Mouse (Mus musculus) retina, adult 2 months (tissue): ENCODE data around the gene Cdk2ap2.
"Not testable (repeated sequence)": the region's sequence is repeated elsewhere in the genome, so short reads cannot be mapped to it uniquely, and the experiment has no call there.

Experiments used
- DNase-seq: peaks from one replicate; pipeline ENCODE4 v3.0.0-alpha.2; 2012; ENCODE audit warnings: low read depth, low spot score

Gene Cdk2ap2

DNA sequence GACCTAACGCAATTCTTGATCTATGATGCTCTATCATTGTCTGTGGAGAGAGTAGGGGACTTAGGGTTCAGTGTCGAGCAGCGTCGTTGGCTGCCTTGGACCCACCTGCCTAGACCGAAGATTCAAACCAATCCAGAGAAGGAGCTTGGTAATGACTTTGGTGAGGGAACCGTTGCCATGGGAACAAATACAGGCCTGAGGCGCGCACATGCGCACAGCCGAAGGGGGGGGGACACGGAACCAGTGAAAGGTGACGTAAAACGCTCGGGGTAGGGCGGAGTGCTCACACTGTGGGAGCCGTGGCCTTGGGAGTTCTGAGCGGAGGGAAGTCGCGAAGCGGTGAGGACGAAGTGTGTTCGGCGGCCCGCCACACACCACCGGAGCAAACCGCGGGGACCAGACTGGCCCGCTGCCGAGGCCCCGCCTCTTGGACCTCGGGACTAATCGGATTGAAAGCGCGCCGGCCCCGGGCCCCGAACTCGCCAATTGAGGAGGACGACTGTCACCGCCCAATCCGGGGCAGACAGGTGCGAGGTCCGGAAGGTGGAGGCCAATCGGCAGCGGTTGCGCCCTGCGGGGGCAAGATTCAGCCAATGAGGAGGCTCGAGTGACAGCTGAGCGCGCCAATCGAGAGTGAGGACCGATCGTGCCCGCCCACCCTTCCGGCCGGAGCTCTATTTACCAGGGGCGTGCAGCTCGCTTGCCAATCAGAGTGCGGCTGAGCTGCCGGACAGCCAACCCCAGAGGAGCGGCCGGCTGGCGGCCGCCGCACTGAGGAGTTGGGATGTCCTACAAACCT is at the start of gene Cdk2ap2:
Gene Cdk2ap2 (plus strand): TSS at position 541 of the 799 bp plus-strand sequence.
- DNase-seq = peak; percentile 97

- peak; percentile 78 for DNase-seq
These were observed 49.1 kb upstream of the Cdk2ap2 start for GRCm38 (mm10) chr19:4047859-4048258.

DNA sequence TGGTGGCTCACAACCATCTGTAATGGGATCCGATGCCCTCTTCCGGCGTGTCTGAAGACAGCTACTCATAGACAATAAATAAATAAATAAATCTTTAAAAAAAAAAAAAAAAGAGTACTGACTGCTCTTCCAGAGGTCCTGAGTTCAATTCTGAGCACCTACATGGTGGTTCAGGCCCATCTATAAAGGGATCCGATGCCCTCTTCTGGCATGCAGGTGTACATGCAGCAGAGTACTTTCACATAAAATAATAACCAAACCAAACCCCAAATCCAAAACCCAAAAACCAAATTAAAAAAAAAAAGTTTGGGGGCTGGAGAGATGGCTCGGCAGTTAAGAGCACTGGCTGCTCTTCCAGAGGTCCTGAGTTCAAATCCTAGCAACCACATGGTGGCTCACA is 47.9 kb upstream of the Cdk2ap2 start:
- DNase-seq = not testable (repeated sequence)

GRCm38 (mm10) chr19:4051016-4051415 is 46.0 kb upstream of the Cdk2ap2 start:
- no peak for DNase-seq

DNA sequence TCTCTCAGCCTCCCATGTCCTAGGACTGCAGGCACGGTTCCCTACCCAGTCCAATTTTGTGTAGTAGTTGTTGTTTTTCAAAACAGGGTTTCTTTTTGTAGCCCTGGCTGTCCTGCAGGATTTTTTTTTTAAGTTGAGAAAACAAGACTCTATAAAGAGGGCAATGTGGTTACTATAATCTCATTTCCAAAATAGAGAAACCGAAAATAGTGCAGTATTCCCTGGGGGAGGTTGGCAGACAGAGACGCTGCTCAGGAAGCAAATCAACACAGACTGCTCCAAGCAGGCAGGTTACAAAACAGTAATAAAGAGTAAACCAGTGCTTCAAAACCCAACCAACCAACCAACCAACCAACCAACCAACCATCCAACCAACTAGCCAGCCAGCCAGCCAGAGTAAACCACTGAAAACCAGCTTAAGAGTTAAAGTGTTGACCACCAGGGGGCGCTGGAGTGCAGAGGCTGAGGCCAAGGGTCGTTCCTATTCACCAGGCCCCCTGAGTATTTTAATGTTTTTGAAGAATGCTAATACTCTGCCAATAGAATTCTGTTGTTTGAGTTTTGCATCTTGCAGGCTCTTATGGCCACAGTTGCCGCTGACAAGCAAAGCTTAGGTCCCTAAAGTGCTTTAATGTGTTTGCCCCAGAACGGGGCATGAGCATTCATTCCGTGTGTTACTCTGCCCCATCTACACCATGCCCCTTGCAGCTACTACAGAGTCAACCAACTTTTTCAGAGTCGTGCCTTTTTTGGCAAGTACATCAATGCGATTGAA is 45.1 kb upstream of the Cdk2ap2 start:
- no peak for DNase-seq

GRCm38 (mm10) chr19:4052516-4053030 is 44.4 kb upstream of the Cdk2ap2 start:
- DNase-seq = no peak

- no peak for DNase-seq
These were observed 42.4 kb upstream of the Cdk2ap2 start for GRCm38 (mm10) chr19:4054613-4055012.

- DNase-seq = no peak
These were observed 41.6 kb upstream of the Cdk2ap2 start for GRCm38 (mm10) chr19:4055216-4055946.

DNA sequence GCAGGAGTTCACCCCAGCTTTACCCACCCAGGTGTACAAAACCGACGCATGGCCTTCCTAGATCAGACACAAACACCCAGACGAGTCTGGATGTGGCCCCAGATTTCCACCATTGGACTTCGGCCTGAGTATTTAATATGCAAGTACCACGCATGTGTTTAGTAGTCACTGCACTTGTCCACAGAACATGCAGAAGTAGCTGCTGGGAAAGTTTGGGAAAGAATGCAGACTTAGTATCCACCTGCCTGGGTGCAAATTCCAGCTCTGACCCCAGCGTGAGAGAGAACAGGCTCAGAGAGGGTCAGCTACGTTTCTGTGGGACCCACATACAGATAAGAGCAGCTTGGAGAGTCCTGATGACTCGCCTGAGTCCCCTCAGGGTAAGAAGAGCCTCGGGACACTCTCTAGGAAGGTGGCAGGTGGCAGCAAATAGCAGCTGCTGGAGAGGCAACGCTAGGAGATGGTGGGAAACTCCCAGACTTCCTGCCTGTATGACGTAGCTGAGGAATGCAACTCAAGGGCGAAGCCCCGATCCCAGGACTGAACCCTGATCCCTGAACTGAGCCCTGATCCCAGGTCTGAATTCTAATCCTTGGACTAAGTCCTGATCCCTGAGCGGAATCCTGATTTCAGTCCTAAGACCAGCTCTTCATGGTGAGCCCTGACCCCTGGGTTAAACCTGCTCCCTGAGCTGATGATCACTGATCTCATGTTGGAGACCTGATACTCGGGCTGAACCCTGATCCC is 40.9 kb upstream of the Cdk2ap2 start:
- no peak for DNase-seq

DNA sequence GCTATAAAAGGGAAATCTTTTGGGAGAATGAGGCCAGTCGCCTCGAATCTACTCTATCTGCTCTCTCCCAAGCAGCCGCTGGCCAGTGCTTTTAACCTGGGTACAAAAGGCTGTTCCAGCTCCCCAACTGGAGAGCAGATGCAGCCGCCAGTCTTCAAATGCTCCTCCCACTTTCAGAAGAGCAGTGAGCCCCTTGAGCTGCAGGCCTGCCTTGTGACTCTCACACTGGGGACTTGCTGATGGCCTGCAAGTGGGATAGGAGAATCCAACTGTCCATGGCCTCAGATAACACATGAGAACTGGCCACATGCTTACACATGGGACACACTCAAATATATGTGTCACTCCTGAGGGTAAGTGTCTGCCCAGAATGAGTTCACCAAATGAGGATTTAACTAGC is 40.3 kb upstream of the Cdk2ap2 start:
- DNase-seq = no peak

GRCm38 (mm10) chr19:4057389-4057788 is 39.6 kb upstream of the Cdk2ap2 start:
- DNase-seq = no peak

DNA sequence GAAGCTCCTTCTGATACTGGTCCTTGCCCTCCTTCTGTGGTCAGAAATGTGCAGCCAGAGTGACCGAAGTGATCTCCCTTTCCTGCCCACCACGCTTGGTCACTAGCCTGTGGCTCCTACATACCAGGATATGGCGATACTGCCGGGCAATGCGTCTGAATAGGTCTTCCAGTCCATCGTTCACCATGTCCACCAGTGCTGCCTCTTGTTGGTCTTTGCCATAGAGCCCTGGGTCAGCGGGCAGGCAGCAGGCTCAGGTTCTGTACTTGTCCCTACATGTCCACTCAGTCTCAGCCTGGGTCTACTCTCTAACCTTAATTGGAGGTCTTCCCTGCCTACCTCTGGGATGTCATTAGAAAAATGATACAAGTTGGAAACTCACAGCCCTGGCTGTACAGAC is 39.0 kb upstream of the Cdk2ap2 start:
- DNase-seq = no peak

- DNase-seq = no peak
These were observed 38.4 kb upstream of the Cdk2ap2 start for GRCm38 (mm10) chr19:4058581-4058980.

- no peak for DNase-seq
These were observed 37.8 kb upstream of the Cdk2ap2 start, which contains the start of gene Gstp3 for GRCm38 (mm10) chr19:4059069-4059740. TSS of gene Gstp3 (minus strand) at chr19:4059569.

- not testable (repeated sequence) for DNase-seq
These were observed 36.7 kb upstream of the Cdk2ap2 start for GRCm38 (mm10) chr19:4060044-4060898.

DNA sequence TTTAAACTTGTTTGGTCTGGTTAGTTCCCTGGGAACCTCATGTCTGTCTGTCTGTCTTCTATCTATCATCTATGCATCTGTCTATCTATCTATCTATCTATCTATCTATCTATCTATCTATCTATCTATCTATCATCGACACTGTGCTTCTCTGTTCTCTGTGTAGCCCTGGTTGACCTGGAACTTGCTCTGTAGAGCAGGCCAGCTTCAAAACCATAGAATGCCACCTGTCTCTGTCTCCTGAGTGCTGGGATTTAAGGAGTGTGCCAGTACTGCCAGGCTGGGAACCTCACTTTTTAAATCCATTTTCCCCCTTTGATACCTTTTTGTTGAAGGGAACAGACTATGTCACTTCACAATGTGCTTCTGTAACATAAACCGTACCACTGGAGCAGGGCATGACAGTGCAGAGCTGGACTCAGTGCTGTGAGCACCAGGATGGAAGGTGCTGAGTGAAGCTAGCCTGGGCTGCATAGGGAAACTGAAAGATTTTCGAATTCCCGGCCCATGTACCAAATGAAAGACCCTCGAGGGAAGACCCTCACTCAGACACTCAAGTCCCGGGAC is 36.0 kb upstream of the Cdk2ap2 start:
- no peak for DNase-seq

DNA sequence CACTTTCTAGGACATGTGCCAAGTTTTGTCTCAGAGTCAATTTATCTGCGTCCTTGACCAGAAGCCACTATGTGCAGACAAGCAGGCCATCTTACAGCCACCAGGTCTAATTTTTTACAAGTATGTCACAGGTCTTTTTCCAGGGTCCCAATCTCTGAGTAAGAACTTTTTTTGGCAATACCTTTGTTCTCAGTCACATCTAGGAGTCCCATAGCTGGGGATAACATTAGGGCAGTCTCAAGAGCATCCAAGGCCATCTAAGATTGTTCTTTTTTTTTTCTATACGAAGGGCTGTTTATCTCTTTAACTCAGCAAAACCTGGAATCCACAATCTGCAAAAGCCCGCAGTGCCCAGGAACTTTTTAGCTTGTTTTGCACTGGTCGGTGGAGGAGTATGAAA is 33.6 kb upstream of the Cdk2ap2 start:
- not testable (repeated sequence) for DNase-seq

DNA sequence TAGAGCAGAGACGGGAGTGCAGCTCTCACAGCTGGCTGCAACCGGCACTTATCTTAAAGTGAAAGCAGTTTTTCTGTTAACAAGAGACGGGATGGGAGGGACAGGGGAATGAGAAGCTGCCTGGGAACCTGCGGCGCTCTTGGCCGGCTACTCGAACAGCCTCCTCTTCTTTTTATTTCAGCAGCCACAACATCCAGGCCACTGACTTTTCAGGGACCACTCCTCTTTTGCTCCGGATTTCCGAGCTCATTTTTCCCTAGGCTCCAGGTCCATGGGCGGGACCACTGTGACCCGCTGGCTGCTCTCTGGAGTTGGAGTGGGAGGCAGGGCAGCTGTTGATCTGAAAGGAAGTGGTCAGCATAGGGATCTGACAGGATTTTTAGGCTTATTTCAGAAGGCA is 32.5 kb upstream of the Cdk2ap2 start:
- DNase-seq = not testable (repeated sequence)

DNA sequence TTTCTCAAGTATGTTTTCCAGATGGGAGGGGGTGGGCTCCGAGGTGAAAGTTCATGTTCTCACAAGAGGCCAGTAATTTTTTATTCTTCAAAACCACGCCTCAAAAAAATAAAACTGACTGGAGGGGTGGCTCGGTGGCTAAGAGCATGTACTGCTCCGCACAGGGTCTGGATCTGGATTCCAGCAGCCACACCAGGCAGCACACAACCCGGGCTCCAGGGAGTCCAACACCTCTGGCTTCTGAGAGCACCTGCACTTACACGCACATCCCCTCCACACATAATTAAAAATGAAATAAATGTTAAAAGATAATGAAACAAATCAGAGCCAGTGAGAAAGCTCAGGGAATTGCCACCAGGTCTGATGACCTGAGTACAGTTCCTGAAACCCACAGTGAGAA is 30.7 kb upstream of the Cdk2ap2 start:
- no peak for DNase-seq
